Mouse (Mus musculus): ENCODE data around the gene Cdc14a. TPM values are rescaled to one million over a fixed set of nuclear protein-coding genes. Genes with fewer than 3 reads are reported as not detected.

Gene Cdc14a
- polyA plus RNA-seq, 1 experiment from 2014 or later, result 10.1 TPM

DNA sequence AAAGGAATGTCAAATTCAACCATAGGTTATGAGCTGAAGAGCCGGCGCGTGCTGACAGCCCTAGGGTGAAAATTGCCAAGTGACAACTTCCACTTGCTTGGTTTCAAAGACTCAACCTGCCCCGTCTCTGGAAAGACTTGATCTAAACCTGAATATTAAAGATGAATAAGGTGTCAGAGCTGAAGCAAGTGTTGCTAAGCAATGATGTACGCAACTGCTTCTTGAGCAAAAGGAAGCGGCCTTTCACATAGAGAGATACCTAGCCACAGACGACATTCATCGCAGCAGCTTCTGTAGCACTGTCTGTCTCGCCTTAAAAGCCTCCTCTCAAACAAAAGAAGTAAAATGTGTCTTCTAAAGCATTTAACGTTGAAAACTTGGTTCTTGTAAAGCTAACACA lies 113.8 kb downstream of the Cdc14a start:
- no peaks in the 10 kb centered on the region for H3K4me1 ChIP-seq
- H3K9me3 ChIP-seq, result no peaks in the 10 kb centered on the region
- no peak overlapping the region for H3K4me2 ChIP-seq (replicated peaks)
- H3K9ac ChIP-seq, result no peak overlapping the region
- no peaks in the 10 kb centered on the region for H3K27me3 ChIP-seq
- H3K4me3 ChIP-seq, result no peak overlapping the region
- 88% methylated on average over 10 of the region's 10 CpGs for WGBS
- no peak overlapping the region for H3K27ac ChIP-seq
- no peak for ATAC-seq (ENCODE audit: low FRiP score, low read depth)
- H3K36me3 ChIP-seq, result peaks cover 27% of the 10 kb centered on the region

- Histone ChIP-seq H3K4me1 (no peaks in the 10 kb centered on the region), H3K4me3 (no peak overlapping the region), H3K27ac (no peak overlapping the region), H3K9ac (no peak overlapping the region), H3K4me2 (replicated peaks) (no peak overlapping the region), H3K36me3 (peaks cover 23% of the 10 kb centered on the region; the same call in 1 of the 2 replicates), H3K9me3 (no peaks in the 10 kb centered on the region), H3K27me3 (no peaks in the 10 kb centered on the region)
- no peak for ATAC-seq (ENCODE audit: low FRiP score, low read depth)
- 80% methylated on average over 18 of the region's 18 CpGs for WGBS
Observed at GRCm38 (mm10) chr3:116304800-116305753, 118.8 kb downstream of the Cdc14a start.

GRCm38 (mm10) chr3:116302581-116302980 lies 121.3 kb downstream of the Cdc14a start:
- H3K4me2 ChIP-seq (replicated peaks), result no peak overlapping the region
- H3K4me3 ChIP-seq, result no peak overlapping the region
- no peaks in the 10 kb centered on the region for H3K9me3 ChIP-seq
- no peaks in the 10 kb centered on the region for H3K4me1 ChIP-seq
- H3K27ac ChIP-seq, result no peak overlapping the region
- peaks cover 28% of the 10 kb centered on the region for H3K36me3 ChIP-seq
- no peaks in the 10 kb centered on the region for H3K27me3 ChIP-seq
- no peak for ATAC-seq (ENCODE audit: low FRiP score, low read depth)
- WGBS, result 98% methylated on average over 7 of the region's 7 CpGs
- no peak overlapping the region for H3K9ac ChIP-seq

DNA sequence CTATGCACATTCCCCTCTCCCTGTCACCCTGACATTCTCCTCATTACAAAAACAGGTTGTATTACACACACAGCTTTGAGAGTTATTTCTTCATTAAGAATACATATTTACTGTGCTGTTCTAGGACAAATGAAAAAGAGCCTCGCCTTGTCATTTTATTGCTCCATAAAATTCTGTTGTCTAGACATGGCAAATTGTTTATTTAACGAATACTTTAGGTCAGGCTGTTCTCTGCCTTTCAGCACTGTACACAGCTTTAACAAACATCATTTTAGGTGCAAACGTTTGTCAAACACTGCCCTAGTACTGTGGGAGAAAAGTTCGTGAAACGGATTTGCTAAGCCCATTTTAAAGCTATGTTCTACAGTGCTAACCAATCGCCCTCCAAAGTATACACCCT lies 122.1 kb downstream of the Cdc14a start:
- Histone ChIP-seq H3K4me1 (no peaks in the 10 kb centered on the region), H3K27ac (no peak overlapping the region), H3K9ac (no peak overlapping the region), H3K36me3 (peaks cover 31% of the 10 kb centered on the region), H3K4me2 (replicated peaks) (no peak overlapping the region), H3K27me3 (no peaks in the 10 kb centered on the region), H3K9me3 (no peaks in the 10 kb centered on the region), H3K4me3 (no peak overlapping the region)
- WGBS, result 64% methylated on average over 6 of the region's 6 CpGs
- ATAC-seq (ENCODE audit: low FRiP score, low read depth), result no peak

GRCm38 (mm10) chr3:116298727-116299126 lies 125.1 kb downstream of the Cdc14a start:
- Histone ChIP-seq H3K9me3 (no peaks in the 10 kb centered on the region), H3K9ac (no peak overlapping the region), H3K4me3 (no peak overlapping the region), H3K36me3 (peaks cover 46% of the 10 kb centered on the region), H3K4me2 (replicated peaks) (no peak overlapping the region), H3K27me3 (no peaks in the 10 kb centered on the region), H3K4me1 (no peaks in the 10 kb centered on the region), H3K27ac (no peak overlapping the region)
- no peak for ATAC-seq (ENCODE audit: low FRiP score, low read depth)
- WGBS, result 81% methylated on average over 10 of the region's 10 CpGs

GRCm38 (mm10) chr3:116298003-116298402 lies 125.8 kb downstream of the Cdc14a start:
- ATAC-seq (ENCODE audit: low FRiP score, low read depth), result no peak
- Histone ChIP-seq H3K4me3 (no peak overlapping the region), H3K27ac (no peak overlapping the region), H3K27me3 (no peaks in the 10 kb centered on the region), H3K9me3 (no peaks in the 10 kb centered on the region), H3K4me1 (no peaks in the 10 kb centered on the region), H3K9ac (no peak overlapping the region), H3K36me3 (peaks cover 47% of the 10 kb centered on the region), H3K4me2 (replicated peaks) (no peak overlapping the region)
- 90% methylated on average over 8 of the region's 8 CpGs for WGBS

- H3K36me3 ChIP-seq, result peaks cover 48% of the 10 kb centered on the region
- 93% methylated on average over 7 of the region's 7 CpGs for WGBS
- no peak overlapping the region for H3K4me2 ChIP-seq (replicated peaks)
- H3K4me3 ChIP-seq, result no peak overlapping the region
- H3K4me1 ChIP-seq, result no peaks in the 10 kb centered on the region
- H3K27me3 ChIP-seq, result no peaks in the 10 kb centered on the region
- no peaks in the 10 kb centered on the region for H3K9me3 ChIP-seq
- no peak overlapping the region for H3K27ac ChIP-seq
- ATAC-seq (ENCODE audit: low FRiP score, low read depth), result no peak
- no peak overlapping the region for H3K9ac ChIP-seq
Observed at GRCm38 (mm10) chr3:116297170-116297569, 126.7 kb downstream of the Cdc14a start.

DNA sequence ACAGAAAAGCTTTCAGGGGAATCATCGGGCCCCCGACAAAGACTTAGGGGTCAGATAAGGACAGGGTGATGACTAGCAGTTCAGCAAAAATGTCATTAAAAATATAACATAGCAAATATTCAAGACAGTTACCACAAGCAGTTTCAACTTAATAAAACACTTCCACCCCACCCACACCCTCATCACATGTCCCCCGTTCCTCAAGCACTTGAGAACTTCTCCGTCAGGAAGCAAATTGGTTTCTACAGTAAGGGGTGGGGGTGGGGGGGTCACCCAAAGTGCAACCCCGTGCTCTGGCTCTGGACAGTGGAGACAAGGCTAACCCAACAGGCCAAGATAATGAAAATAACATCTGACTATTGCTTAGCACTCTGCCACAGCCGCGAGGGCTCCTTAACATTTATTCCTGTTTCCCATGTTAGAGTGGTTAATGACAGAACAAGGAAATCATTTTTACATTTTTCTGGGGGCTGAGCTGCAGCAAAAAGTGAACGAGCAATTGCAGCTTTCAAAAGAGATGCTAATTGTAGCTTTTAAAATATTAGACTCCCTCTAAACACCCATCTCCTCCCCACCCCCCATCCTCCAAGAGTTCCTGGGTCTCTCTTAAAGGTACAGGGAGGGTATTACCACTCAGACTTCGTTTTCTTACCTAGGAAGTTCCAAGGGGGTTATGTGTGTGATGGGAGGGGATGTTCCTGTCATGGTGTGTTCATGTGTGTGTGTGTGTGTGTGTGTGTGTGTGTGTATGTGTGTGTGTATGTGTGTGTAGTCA lies 133.6 kb downstream of the Cdc14a start:
- Histone ChIP-seq H3K4me2 (replicated peaks) (no peak overlapping the region), H3K27me3 (no peaks in the 10 kb centered on the region), H3K27ac (no peak overlapping the region), H3K4me3 (no peak overlapping the region), H3K9me3 (no peaks in the 10 kb centered on the region), H3K4me1 (no peaks in the 10 kb centered on the region), H3K36me3 (peaks cover 53% of the 10 kb centered on the region), H3K9ac (no peak overlapping the region)
- no peak for ATAC-seq (ENCODE audit: low FRiP score, low read depth)
- 78% methylated on average over 9 of the region's 9 CpGs for WGBS

- no peak overlapping the region for H3K4me2 ChIP-seq (replicated peaks)
- 91% methylated on average over 6 of the region's 6 CpGs for WGBS
- ATAC-seq (ENCODE audit: low FRiP score, low read depth), result no peak
- peaks cover 44% of the 10 kb centered on the region for H3K36me3 ChIP-seq
- no peak overlapping the region for H3K9ac ChIP-seq
- no peak overlapping the region for H3K4me3 ChIP-seq
- H3K27ac ChIP-seq, result no peak overlapping the region
- H3K4me1 ChIP-seq, result no peaks in the 10 kb centered on the region
- H3K9me3 ChIP-seq, result no peaks in the 10 kb centered on the region
- H3K27me3 ChIP-seq, result no peaks in the 10 kb centered on the region
Observed at GRCm38 (mm10) chr3:116288833-116289232, 135.0 kb downstream of the Cdc14a start.

DNA sequence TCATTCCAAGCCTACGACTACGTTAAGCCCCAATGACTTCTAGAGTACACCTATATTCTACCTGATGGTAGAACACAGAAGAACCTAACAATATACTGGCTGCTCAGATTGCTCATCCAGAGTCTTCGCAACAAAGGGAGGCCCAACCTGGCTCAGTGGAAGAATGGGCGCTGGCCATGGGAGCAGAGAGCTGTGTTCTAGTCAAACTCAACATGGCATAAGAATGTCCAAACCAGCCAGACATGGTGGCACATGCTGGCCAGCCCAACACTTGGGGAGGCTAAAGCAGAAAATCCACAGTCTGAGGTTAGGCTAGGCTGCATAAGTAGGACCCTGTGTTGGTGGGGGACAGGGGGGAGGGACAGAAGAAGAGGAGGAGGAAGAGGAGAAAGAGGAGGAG lies 139.1 kb downstream of the Cdc14a start:
- no peak overlapping the region for H3K9ac ChIP-seq
- H3K4me3 ChIP-seq, result no peak overlapping the region
- no peak for ATAC-seq (ENCODE audit: low FRiP score, low read depth)
- no peaks in the 10 kb centered on the region for H3K27me3 ChIP-seq
- no peak overlapping the region for H3K27ac ChIP-seq
- WGBS, result 89% methylated on average over 4 of the region's 4 CpGs
- H3K9me3 ChIP-seq, result no peaks in the 10 kb centered on the region
- peaks cover 32% of the 10 kb centered on the region for H3K36me3 ChIP-seq
- no peaks in the 10 kb centered on the region for H3K4me1 ChIP-seq
- H3K4me2 ChIP-seq (replicated peaks), result no peak overlapping the region

- ATAC-seq (ENCODE audit: low FRiP score, low read depth), result no peak
- 75% methylated on average over 2 of the region's 2 CpGs for WGBS
Observed at GRCm38 (mm10) chr3:116283996-116284395, 139.8 kb downstream of the Cdc14a start.

DNA sequence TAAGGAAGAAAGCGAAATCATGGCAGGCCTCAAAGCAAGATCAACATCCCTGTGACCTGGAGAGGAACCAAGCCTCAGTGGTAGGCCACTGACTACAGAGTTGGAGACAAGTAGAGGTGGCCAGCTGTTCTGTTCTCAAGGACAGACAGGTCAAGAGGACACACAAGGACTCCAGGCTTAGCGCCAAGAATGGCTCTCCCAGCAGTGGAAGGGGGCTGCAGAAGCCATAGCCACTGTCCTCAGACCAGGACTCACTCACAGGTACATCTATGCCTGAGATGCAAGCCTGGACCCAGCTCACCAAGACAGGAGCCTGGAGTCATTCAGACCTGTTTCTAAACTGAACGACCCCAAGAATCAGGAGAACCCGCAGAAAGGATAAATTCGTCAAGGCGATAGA lies 142.2 kb downstream of the Cdc14a start:
- Histone ChIP-seq H3K27me3 (no peaks in the 10 kb centered on the region), H3K36me3 (peaks cover 23% of the 10 kb centered on the region), H3K9me3 (no peaks in the 10 kb centered on the region), H3K4me2 (replicated peaks) (no peak overlapping the region), H3K4me1 (peaks cover 4% of the 10 kb centered on the region; the same call in 1 of the 2 replicates), H3K4me3 (no peak overlapping the region), H3K9ac (no peak overlapping the region), H3K27ac (no peak overlapping the region)
- ATAC-seq (ENCODE audit: low FRiP score, low read depth), result no peak
- 95% methylated on average over 6 of the region's 6 CpGs for WGBS

More at GRCm38 (mm10) chr3:116283996-116284395, 139.8 kb downstream of the Cdc14a start:
- Histone ChIP-seq H3K9ac (no peak overlapping the region), H3K36me3 (peaks cover 28% of the 10 kb centered on the region), H3K27me3 (no peaks in the 10 kb centered on the region), H3K27ac (no peak overlapping the region), H3K4me1 (no peaks in the 10 kb centered on the region), H3K4me2 (replicated peaks) (no peak overlapping the region), H3K4me3 (no peak overlapping the region), H3K9me3 (no peaks in the 10 kb centered on the region)
